Mouse (Mus musculus) layer of hippocampus, adult 9-10 months (tissue): Measurements from ENCODE around the gene Ddx49.
A peak's percentile ranks its signal among the peaks of the same experiment; 100 is the strongest.

Experiments used
- DNase-seq: peaks from one replicate; pipeline ENCODE4 v3.0.0; 2022; ENCODE audit warnings: low spot score

Gene Ddx49

DNA sequence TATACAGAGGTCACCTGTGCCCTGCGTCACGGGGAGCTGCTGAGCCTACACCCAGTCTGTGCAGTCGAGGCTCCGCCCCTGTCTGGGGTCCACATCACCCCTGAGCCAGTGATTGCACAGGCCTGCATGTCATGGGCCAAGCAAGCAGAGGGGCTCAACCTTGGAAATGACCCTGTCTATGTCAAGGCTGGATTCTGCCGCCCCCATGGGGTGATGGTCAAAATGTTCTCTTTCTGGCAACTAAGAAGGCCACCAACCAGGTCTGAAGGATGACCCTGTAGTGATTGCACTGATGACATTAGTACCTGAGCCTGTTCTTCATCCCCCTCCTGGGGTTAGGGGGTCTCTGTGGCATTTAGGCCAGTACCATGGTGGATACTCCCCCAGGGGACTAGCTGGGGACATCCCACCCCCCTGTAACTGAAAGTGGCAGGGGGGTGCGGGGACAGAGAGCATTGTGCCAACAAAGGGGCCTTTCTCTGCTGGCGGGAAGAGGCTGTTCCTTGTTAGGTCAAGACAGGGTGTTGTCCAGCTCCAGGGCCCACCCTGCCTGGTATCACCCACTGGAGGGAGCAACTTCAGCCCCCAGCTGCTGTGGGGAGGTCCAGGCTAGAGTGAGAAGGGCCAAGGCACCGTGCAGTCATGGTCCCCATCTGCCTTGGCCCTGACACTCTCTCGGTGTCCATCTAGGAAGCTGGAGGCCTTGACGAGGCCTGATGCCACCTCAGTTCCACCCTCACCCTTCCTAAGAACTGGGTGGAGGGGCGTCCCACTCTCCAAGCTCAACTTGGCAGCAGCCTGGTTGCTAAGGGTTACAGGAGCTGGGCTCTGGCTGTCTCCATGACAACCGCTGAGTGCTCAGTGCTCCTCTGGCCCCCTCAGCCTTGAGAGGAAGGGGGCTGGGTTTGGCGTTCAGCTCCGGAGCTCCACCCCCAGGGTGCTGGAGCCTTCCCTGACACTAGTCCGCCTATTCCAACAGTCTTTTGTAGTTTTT is 14.5 kb upstream of the Ddx49 start:
- no peak for DNase-seq

DNA sequence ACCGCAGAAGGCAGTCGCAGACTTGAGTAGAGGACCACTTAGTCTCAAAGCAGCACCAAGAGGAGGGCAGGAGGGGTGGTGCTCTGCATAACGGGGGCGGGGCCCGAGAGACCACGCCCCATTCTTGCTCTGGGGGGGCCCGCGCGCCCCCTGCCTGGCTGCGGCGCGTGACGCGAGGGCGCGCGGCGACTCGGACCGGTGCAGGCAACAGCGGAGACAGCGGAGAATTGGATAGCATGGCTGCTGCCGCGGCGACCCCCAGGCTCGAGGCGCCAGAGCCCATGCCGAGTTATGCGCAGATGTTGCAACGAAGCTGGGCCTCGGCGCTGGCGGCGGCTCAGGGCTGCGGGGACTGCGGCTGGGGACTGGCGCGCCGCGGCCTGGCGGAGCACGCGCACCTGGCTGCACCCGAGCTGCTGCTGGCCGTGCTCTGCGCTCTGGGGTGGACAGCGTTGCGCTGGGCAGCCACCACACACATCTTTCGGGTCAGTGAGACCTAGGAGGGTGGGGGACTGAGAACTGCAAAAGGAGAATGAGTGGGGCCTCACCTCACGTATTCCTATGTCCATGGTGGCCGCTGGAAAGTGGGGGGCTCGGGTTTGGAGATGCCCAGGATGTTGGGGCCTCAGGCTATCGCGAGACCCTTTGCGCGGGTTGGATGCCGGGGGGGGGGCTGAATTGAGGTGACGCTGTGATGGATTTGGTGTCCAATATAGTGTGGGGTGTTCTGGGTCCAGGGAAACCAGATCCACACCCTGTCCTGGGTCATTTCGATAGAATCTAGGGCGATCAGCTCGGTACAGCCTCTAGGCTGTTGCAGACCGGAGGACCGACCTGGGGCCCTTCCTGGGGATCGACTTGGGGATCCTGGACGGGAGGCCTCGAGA is 13.6 kb upstream of the Ddx49 start, which contains the start of gene Cers1:
TSS of gene Cers1 (plus strand) at position 152 of the 887 bp plus-strand sequence.
- DNase-seq = no peak

DNA sequence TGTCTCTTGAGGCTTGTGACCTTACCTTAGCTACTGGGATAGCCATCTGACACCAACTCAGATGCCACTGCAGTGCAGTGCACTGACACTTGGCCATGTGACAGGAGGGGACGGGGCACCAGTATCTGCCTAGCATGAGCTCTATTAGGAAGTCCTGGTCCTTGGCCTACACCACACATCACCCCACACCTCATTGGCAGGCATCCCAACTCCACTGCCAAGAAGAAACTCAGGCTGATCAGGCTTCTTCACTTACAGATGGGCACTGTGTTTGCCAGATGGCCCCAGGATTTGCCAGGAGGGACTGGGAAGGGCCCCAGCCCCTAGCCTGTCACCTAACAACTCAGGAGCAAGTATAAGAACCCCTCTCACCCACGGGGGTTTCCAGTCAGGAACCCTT is 11.1 kb upstream of the Ddx49 start:
- no peak for DNase-seq

DNA sequence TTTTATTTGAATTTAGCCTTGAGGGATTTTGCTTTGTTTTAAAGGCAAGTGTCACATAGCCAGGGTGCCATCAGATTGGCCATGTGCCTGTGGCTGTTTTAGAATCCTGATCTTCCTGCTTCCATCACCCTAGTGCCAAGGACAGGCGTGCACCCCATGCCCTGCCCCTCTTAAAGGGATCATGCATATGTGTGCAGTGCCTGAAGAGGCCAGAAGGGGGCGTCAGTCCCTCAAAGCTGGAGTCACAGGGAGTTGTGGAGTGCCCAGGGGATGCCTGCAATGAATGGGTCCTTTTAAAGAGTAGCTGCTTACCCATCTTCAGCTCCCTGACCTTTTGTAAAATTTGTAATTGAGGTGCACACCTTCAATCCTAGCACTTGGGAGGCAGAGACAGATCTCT is 7.0 kb upstream of the Ddx49 start:
- DNase-seq = no peak

DNA sequence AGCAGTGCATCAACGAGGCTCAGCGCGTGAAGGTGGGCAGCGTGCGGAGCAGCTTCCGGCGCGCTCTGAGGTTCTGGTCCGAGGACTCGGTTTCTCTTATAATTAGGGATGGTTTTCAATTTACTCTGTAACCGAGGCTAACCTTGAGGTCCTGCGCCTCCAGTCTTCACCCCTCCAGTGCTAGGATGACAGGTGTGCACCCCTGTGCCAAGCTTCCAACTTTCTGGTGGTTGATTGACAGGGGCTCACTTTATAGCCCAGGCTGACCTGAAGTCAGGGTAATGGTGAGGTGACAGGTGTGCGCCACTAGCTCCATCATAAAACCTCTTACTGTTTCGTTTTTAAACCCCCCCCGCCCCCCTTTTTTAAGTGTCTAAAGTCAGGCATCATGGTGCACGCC is 612 bp upstream of the Ddx49 start:
- DNase-seq = no peak

DNA sequence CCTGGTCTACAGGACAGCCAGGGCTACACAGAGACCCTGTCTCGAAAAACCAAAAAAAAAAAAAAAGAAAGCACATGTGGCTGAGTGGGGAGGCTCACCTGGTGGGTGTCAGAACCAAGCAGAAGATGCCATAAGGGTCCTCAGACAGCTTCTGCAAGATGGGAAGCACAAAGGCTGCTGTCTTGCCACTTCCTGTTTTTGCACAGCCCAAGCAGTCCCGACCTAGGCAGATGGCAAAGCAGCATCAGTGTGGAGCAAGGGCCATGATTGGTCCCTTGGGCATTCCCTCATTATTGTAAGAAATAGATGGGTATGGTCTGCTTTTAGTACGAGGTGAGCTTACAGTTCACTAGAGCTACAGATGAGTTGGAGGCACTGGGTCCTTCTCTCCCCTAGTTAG is 1.4 kb downstream of the Ddx49 start:
- no peak for DNase-seq

DNA sequence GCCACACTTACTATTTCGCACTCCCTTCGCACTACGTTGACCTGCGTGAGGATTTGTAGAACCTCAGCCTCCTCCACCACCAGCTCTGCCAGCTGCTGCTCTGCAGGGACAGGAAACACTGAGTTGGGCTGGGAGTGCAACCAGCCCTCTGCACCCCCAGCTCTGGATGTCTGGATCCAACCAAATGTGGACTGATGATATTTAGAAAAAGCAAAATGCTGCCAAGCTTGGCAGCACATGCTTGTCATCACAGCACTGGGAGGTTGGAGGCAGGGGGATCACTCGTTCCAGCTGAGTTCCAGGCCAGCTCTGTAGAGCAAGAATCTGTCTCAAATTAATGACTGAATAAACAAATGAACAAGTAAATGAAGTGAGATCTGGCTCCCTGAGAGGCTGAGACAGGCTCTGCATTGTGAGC is 8.3 kb downstream of the Ddx49 start:
- no peak for DNase-seq

DNA sequence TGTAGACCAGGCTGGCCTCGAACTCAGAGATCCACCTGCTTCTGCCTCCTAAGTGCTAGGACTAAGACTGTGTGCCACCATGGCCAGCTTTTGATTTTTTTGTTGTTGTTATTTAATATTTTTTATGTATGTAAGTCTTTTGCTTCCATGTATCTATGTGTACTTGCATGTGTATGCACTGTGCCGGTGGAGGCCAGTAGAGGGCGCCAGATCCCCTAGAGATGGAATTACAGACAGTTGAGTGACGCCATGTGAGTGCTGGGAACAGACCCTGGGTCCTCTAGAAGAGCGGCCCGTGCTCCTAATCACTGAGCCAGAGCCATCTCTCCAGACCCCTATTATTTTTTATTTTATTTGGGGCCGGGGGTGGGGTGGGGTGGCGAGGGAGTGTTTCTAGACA is 15.6 kb downstream of the Ddx49 start:
- no peak for DNase-seq

DNA sequence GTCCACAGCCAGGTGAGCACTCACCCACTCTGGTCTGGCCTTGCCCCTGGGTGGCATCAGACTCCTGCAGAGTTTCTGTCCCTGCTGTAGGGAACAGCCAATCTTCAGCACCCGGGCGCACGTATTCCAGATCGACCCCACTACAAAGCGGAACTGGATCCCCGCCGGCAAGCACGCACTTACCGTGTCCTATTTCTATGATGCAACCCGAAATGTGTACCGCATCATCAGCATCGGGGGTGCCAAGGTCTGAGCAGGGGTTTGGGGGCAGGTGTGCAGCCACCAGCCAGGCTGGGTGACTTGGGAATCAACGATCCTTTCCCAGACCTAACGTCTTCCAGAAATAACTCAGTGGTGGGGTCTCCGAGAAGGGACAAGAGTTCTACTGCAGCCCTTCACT is 17.0 kb downstream of the Ddx49 start:
- DNase-seq = no peak

DNA sequence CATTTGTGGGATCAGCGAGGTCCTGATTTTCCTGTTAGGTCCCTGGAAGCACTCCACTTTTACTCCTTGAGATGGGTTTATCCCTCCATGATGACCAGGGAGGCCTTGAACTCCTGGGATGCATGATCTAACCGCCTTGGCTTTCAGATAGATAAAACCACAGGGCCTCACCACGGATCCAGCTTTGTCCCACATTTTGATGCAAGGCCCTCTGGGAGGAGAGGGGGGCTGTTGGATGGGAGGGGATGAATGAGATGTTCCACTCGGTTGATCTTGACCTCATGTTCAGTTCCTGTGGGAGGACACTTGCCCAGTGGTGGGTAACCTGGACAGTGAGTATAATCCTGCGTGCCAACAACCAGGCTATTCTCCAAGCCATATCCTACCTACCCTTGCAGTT is 17.9 kb downstream of the Ddx49 start:
- DNase-seq = no peak

DNA sequence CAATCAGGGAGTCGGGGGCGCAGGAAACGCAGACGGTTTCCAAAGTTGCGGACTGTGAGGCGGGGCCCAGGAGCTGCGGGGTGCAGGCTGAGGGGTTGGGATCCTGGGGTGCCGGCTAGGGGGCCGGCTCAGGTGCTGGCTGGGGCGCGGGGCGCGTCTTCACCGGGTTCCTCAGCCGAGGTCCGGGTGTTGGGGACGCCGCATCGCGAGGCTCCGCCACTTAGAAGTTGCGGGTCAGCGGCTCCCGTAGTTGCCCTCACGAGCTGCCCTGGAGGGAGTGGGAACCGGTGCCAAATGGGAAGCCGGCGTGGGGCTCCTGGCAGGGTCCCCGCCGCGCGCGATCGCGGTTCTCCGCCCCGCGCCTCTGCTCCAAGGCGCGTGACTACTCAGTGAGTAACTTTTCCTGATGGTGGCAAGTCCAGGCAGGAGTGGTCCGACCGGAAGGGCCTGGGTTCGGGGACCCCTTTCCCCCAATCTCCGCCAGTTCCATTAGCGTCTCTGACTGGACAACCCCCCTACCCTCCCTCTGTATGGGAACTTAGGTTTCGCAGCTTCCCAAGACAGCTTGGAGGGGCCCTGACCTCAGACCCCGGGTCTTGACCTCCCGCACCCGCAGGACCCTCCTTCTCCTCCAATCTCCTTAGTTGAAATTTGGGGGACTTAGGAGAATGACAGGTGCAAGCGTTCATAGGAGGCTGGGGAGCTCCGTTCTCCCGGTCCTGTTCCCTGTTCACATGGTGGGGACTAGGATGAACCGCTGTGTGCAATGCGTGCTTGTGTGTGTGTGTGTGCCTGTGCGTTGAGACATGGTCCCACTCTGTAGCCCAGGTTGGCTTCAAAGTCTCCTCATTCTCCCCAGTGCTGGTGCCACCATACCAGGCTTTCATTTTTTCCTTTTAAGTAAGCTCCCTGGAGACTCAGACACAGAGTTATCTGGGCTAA is 18.9 kb downstream of the Ddx49 start:
- DNase-seq = no peak

DNA sequence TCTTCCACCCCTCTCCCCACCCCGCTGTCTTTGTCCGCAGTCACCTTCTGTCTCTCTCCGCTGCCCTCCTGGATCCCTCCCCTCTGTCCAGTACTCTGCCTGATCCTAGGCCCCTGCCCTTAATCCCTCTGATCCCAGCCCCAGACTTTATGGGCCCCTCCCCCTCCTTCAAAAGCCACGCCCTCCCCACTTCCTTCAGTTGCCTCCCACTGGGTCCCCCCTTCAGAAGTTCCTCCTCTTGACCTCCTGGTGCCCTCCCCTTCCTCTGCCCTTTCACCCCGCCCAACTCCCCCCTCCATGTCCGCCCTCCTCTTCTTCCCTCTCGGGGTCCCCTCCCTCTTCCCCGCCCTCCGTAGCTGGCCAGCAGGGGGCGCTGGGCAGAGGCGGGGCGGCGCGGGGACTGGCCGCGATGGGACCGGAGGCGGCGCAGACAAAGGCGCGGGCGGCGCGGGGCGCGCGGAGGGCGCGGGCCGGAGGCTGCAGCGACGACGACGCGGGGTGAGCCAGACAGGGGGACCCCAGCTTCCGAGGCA is 19.6 kb downstream of the Ddx49 start, which contains the start of gene Homer3:
TSS of gene Homer3 (plus strand) at position 225 of the 533 bp plus-strand sequence.
- DNase-seq = peak; percentile 42

DNA sequence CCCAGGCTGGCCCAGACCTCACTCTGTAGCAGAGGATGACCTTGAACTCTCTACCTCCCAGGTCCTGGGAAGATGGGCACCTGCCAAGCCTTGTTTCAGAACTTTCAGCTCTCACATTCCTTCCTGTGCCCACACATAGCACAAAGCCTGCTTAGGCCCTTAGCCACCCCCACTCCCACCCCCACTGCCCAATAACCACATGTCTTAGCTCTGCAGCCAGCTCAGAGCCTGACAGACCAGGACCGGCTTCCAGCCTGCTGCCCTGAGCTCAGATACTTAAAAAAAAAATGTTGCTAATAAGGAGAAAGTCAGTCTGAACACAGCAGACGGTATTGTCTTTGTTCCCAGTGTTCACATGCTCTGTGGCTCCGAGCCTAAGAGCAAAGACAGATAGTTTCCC is 21.3 kb downstream of the Ddx49 start:
- DNase-seq = no peak

DNA sequence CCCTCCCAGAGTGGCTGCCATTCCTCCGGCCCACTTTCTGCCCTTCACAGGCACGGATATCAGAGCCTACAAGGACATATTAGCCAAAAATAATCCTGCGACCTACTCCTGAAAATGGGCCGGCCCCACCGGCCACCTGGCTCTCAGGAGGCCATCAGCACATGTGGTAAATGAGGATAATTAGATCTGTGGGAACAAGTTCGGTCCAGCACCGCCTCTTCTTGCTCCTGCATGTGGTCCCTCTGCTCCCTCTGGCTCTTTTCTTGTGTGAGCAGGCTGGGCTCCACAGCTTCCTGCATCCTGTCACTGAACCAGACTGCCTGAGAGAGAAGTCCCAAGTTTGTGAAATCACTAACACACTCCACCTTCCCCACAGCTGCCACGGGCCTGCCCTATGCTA is 23.0 kb downstream of the Ddx49 start:
- no peak for DNase-seq

DNA sequence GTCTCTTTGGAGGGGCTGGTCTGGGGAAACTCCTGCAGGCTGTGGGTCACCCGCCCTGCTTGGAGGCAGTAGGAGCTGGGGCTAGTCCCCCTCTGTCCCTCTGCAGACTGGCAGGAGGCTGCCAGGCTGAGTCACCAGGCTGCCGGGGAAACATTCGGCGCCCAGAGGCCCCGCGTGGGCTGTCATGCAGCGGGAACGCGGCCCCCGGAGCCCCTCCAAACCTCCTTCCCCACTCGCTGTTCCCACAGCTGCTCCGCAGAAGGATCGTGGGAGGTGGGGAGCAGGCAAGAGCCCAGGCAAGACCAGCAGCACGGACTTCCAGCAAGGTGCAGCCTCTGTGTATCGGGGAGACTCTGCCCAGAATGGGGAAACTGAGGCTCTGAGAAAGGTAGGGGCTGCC is 24.1 kb downstream of the Ddx49 start:
- no peak for DNase-seq

DNA sequence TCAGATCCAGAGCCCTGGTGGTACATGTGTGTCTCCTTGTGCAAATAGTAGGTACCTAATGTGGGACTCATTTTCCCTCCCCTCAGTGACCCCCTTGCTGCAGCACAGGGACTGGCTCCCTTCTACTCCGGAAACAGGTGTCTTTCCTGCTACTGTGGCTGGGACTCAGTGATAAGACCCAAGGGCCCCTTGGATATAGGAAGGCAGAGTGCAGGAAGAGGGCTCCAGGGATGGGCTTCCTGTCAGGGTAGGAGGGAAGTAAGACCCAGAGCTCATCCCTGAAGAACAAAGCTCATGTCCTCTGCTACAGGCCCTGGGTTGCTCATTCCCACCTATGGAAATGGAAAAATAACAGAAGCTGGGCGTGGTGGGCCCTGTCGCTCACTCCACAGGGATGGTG is 25.8 kb downstream of the Ddx49 start:
- DNase-seq = no peak

DNA sequence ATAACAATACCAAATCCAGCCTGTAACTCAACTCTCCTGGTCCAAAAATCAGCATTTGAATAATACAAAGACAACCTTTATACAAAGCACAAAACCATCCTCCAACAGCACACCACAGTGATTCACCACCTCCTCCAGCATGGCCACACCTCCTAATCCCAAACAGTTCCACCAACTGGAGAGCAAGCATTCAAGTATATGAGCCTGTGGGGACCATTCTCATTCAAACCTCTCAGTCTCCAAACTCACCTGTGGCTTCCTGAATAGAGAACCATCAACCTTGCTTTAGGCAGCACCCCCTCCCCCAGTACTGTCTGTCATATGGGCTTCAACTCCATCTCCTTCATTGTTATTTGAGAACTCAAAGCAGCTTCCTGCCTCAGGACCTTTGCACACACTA is 27.9 kb downstream of the Ddx49 start:
- no peak for DNase-seq

DNA sequence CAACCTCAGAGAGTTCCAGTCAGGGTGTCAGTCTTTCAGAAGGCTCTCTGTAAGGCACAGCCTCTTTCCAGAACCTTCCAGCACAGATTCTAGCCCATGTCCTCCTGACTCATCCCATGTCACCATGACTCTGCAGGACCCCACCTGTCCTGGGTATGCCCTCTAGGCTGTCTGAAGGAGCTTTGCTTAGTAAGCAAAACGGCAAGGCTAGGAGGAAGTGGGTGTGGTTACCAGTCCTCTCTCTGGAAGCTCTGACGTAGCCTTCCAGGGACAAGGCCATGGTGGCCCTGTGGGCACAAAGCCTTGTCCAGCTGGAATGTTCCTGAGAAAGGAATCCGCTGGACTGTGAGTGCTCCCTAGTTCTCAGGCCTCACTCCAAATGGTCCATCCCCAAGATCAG is 29.3 kb downstream of the Ddx49 start:
- DNase-seq = no peak

DNA sequence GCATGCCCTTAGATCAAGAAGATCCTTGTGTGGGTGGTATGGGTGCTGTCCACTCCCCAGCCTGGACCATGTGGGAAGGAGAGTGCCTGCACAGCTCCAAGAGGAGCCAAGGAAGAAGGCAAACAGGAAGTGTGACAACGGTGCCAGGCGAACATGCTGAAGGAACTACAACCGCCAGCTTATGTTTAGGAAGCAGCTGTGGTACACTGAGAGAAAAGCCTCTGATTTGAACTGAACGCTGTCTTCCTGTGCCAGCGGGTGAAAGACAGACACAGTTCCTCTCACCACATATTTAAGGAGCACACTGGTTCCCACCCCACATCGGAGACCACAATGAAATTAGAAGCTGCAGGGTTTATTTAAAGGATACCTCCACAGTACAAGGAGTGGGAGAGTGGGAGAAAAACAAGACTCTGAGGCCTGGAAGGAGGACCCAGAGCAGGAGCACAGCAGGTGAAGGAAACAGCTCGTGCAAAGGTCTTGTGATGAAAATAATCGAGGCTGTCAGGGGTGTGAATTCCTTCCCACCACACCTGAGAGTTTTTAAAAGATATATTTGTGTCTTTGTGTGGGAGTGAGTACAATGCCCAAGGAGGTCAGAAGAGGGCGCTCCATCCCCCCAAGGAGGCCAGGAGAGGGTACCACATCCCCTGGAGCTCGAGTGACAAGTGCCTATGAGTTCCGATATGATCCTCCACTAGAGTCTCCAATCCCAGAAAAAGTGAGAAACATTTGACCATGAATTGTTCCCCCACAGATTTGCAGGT is 33.3 kb downstream of the Ddx49 start:
- DNase-seq = no peak

DNA sequence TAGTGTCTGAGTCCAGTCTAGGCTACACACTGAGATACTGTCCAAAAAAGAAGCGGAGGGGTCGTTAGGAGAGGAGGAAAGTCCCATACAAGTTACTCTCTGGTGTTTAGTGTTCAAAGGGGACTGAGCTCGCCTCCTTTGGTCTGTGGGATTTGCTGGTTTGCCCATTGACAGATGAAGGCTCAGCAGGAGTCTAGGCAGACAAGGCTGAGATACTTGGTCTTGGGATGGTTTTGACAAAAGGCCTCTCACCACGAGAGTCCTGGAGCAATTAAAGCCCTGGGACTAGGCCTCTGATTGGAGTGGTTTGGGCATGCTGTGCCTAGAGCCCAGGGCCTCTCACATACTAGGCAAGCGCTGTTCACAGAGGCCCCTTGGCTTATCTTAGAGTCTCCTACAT is 34.0 kb downstream of the Ddx49 start:
- DNase-seq = no peak

DNA sequence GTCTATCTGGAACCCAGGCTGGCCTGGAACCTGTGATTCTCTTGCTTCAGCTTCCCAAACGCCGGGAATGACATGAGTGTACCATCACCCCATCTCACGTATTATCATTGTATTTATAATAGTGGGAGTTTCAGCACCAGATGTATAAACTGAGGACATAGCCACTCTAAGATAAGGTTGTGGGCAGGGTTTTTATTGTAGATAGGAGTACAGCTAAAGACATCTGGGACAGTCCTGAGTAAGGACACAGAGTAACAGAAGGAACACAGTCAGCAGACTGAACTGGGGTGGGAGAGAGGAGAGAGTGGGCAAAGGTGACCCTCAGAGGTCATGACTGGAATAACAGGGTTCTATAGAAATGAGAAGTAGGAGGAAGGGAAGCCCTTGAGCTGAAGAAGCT is 34.6 kb downstream of the Ddx49 start:
- DNase-seq = no peak
